Mouse (Mus musculus): ENCODE results near the gene Tpcn1.

The Tpcn1 gene

GRCm38 (mm10) chr5:120577935-120578441 is 10.5 kb downstream of the Tpcn1 start:
- peak; percentile 52 to 67 for DNase-seq

GRCm38 (mm10) chr5:120576781-120577301 is 11.6 kb downstream of the Tpcn1 start:
- DNase-seq: no peak

GRCm38 (mm10) chr5:120574469-120575063 is 13.9 kb downstream of the Tpcn1 start:
- DNase-seq: no peak

GRCm38 (mm10) chr5:120571056-120571740 is 17.3 kb downstream of the Tpcn1 start:
- DNase-seq: peak in 1 of 2 experiments; percentile 64

GRCm38 (mm10) chr5:120570289-120570897 is 18.1 kb downstream of the Tpcn1 start:
- no peak for DNase-seq

- no peak for DNase-seq
These were observed 18.7 kb downstream of the Tpcn1 start for GRCm38 (mm10) chr5:120569791-120570190.

GRCm38 (mm10) chr5:120568964-120569363 is 19.5 kb downstream of the Tpcn1 start:
- DNase-seq: no peak

- no peak for DNase-seq
These were observed 20.1 kb downstream of the Tpcn1 start for GRCm38 (mm10) chr5:120568336-120568768.

- no peak for DNase-seq
These were observed 20.7 kb downstream of the Tpcn1 start for GRCm38 (mm10) chr5:120567761-120568211.

GRCm38 (mm10) chr5:120567253-120567701 is 21.2 kb downstream of the Tpcn1 start:
- DNase-seq: peak in 1 of 2 experiments; percentile 48

GRCm38 (mm10) chr5:120566681-120567252 is 21.7 kb downstream of the Tpcn1 start:
- peak in 1 of 2 experiments; percentile 56 for DNase-seq

GRCm38 (mm10) chr5:120566101-120566500 is 22.4 kb downstream of the Tpcn1 start:
- peak; percentile 73 to 77 for DNase-seq

GRCm38 (mm10) chr5:120565171-120565905 is 23.1 kb downstream of the Tpcn1 start:
- DNase-seq: peak in 1 of 2 experiments; percentile 37

GRCm38 (mm10) chr5:120563914-120564311 is 24.6 kb downstream of the Tpcn1 start:
- DNase-seq: no peak

- DNase-seq: peak; percentile 86 to 90
These were observed 25.2 kb downstream of the Tpcn1 start for GRCm38 (mm10) chr5:120562956-120563913.

GRCm38 (mm10) chr5:120560616-120561311 is 27.7 kb downstream of the Tpcn1 start:
- peak; percentile 89 to 94 for DNase-seq

- DNase-seq: no peak
These were observed 28.3 kb downstream of the Tpcn1 start for GRCm38 (mm10) chr5:120560129-120560615.

GRCm38 (mm10) chr5:120558762-120559161 is 29.7 kb downstream of the Tpcn1 start:
- no peak for DNase-seq

GRCm38 (mm10) chr5:120558041-120558440 is 30.4 kb downstream of the Tpcn1 start:
- DNase-seq: no peak

- no peak for DNase-seq
These were observed 32.6 kb downstream of the Tpcn1 start for GRCm38 (mm10) chr5:120555871-120556270.
